Mouse (Mus musculus): Measurements from ENCODE around the gene Prkag1.
A peak's percentile ranks its signal among the peaks of the same experiment; 100 is the strongest.

Gene Prkag1

GRCm38 (mm10) chr15:98793141-98793698, 38.1 kb downstream of the Prkag1 start:
- no peak for DNase-seq (ENCODE audit: low read depth)

GRCm38 (mm10) chr15:98792233-98793020, 38.9 kb downstream of the Prkag1 start:
- peak; percentile 45 for DNase-seq (ENCODE audit: low read depth)

- peak; percentile 40 for DNase-seq (ENCODE audit: low read depth)
These were observed 39.5 kb downstream of the Prkag1 start for GRCm38 (mm10) chr15:98791771-98792170.

GRCm38 (mm10) chr15:98791221-98791620, 40.1 kb downstream of the Prkag1 start:
- DNase-seq (ENCODE audit: low read depth), result no peak

GRCm38 (mm10) chr15:98790761-98791160, 40.6 kb downstream of the Prkag1 start:
- DNase-seq (ENCODE audit: low read depth), result peak; percentile 44

- DNase-seq (ENCODE audit: low read depth), result peak; percentile 76
These were observed 41.4 kb downstream of the Prkag1 start, which contains the start of gene Wnt1 for GRCm38 (mm10) chr15:98789661-98790535. Gene Wnt1 (plus strand): TSS chr15:98789857.

GRCm38 (mm10) chr15:98788972-98789660, 42.2 kb downstream of the Prkag1 start:
- DNase-seq (ENCODE audit: low read depth), result no peak

- DNase-seq (ENCODE audit: low read depth), result no peak
These were observed 43.4 kb downstream of the Prkag1 start for GRCm38 (mm10) chr15:98787930-98788329.

- DNase-seq (ENCODE audit: low read depth), result peak; percentile 55
These were observed 45.6 kb downstream of the Prkag1 start for GRCm38 (mm10) chr15:98785744-98786143.

- DNase-seq (ENCODE audit: low read depth), result no peak
These were observed 50.2 kb downstream of the Prkag1 start for GRCm38 (mm10) chr15:98781166-98781565.

GRCm38 (mm10) chr15:98780573-98780972, 50.7 kb downstream of the Prkag1 start:
- no peak for DNase-seq (ENCODE audit: low read depth)

GRCm38 (mm10) chr15:98780075-98780474, 51.2 kb downstream of the Prkag1 start:
- no peak for DNase-seq (ENCODE audit: low read depth)

GRCm38 (mm10) chr15:98778806-98779205, 52.5 kb downstream of the Prkag1 start:
- no peak for DNase-seq (ENCODE audit: low read depth)

GRCm38 (mm10) chr15:98778191-98778770, 53.0 kb downstream of the Prkag1 start:
- no peak for DNase-seq (ENCODE audit: low read depth)

- peak; percentile 46 for DNase-seq (ENCODE audit: low read depth)
These were observed 53.6 kb downstream of the Prkag1 start, which contains the start of gene Wnt10b for GRCm38 (mm10) chr15:98777762-98778161. Gene Wnt10b (minus strand): TSS chr15:98778150.

GRCm38 (mm10) chr15:98777005-98777616, 54.2 kb downstream of the Prkag1 start:
- peak; percentile 37 for DNase-seq (ENCODE audit: low read depth)

- DNase-seq (ENCODE audit: low read depth), result peak; percentile 69
These were observed 54.9 kb downstream of the Prkag1 start for GRCm38 (mm10) chr15:98776280-98777004.

- no peak for DNase-seq (ENCODE audit: low read depth)
These were observed 55.8 kb downstream of the Prkag1 start for GRCm38 (mm10) chr15:98775533-98775932.

GRCm38 (mm10) chr15:98774096-98774495, 57.2 kb downstream of the Prkag1 start:
- DNase-seq (ENCODE audit: low read depth), result no peak

GRCm38 (mm10) chr15:98772511-98773211, 58.7 kb downstream of the Prkag1 start:
- DNase-seq (ENCODE audit: low read depth), result peak; percentile 78
